Mouse (Mus musculus) neural tube, embryonic 13.5 days (tissue): ENCODE data around the gene Ube2l6. TPM values are rescaled to one million over a fixed set of nuclear protein-coding genes. Genes with fewer than 3 reads are reported as not detected.

Source experiments
- ATAC-seq: fragments of 200-750 bp; cut with Nextera tagmentation; 2 replicates; pipeline ENCODE4 v1.8.0; 2017; ENCODE audit warnings: low read depth, mild to moderate bottlenecking, moderate TSS enrichment, moderate library complexity
- H3K27ac ChIP-seq: fragments of 300-500 bp; sonication (generic); replicated peaks from 2 replicates; pipeline ENCODE4 v1.5.1; 2015; ENCODE audit warnings: moderate library complexity, mild to moderate bottlenecking, inconsistent platforms
- H3K27me3 ChIP-seq: fragments of 300-500 bp; sonication (generic); 2 replicates; pipeline ENCODE4 v1.6.1; 2015; ENCODE audit warnings: mild to moderate bottlenecking, inconsistent platforms
- H3K36me3 ChIP-seq: fragments of 300-500 bp; sonication (generic); 2 replicates; pipeline ENCODE4 v1.6.1; 2015; ENCODE audit warnings: mild to moderate bottlenecking, inconsistent platforms
- H3K4me1 ChIP-seq: fragments of 300-500 bp; sonication (generic); replicated peaks from 2 replicates; pipeline ENCODE4 v1.6.1; 2015; ENCODE audit warnings: inconsistent platforms
- H3K4me2 ChIP-seq: fragments of 300-500 bp; sonication (generic); 2 replicates; pipeline ENCODE4 v1.6.1; 2015; ENCODE audit warnings: inconsistent platforms, mild to moderate bottlenecking, moderate library complexity
- H3K4me3 ChIP-seq: fragments of 300-500 bp; sonication (generic); 2 replicates; pipeline ENCODE4 v1.5.1; 2015; ENCODE audit warnings: mild to moderate bottlenecking, inconsistent platforms
- H3K9ac ChIP-seq: fragments of 300-500 bp; sonication (generic); 2 replicates; pipeline ENCODE4 v1.6.1; 2015; ENCODE audit warnings: moderate library complexity, mild to moderate bottlenecking, inconsistent platforms
- H3K9me3 ChIP-seq: fragments of 300-500 bp; sonication (generic); 2 replicates; pipeline ENCODE4 v1.6.1; 2016; ENCODE audit warnings: inconsistent platforms
- WGBS: fragments of 180-500 bp; shearing (Covaris S2); methylation state at CpG from one replicate; pipeline ENCODE4 v1.1.7; 2015; 5-methylcytosine and 5-hydroxymethylcytosine counted together
- polyA plus RNA-seq: library from polyadenylated mRNA; unstranded; fragments of >200 nt; fragmentation: Nextera tagmentation; extraction: Ambion mirVana; gene quantifications from 2 replicates; pipeline ENCODE4 v1.2.1, GENCODE M21; 2015

Gene Ube2l6
- polyA plus RNA-seq, 1 experiment from 2014 or later, result 18.3 TPM

DNA sequence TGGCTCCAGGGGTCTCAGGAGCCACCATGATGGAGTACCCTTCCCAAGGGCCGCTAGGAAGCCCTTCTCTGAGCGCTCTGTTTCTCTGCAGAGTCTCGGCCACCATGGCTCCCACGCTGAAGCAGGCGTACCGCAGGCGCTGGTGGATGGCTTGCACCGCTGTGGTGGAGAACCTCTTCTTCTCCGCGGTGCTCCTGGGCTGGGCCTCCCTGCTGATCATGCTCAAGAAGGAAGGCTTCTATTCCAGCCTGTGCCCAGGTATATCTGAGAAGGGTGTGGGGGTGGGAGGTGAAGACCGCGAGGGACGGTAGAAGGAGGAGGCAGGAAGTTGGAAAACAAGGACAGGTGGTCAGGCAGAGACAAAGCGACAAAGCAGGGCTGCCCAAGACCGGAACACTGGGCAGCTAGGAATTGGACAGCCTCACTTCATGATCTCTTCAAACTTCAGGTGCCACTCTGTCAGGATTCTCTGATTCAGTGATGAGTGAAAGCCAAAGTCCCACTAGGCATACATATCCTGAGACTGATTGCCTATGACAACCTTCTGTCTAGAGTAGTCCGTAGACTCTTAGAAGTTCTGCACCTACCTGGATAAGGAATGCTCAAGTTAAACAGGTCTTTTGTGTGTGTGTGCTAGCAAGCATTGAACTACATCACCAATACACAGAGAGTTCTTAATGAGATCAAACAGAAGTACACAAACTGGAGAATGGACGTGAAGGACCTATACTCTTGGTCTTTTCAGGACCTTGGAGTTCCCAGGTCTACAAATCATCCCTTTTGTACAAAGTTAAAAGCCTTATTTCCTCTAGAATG lies 42.3 kb downstream of the Ube2l6 start:
- WGBS, result 9% methylated on average over 17 of the region's 17 CpGs
- 0 out of 2 replicates have a peak overlapping the region, but pooled peaks have one; percentile 7 for H3K27ac ChIP-seq
- H3K4me1 ChIP-seq, result peaks cover 24% of the 10 kb centered on the region
- peaks cover 51% of the 10 kb centered on the region for H3K27me3 ChIP-seq
- no peaks in the 10 kb centered on the region for H3K36me3 ChIP-seq
- no peaks in the 10 kb centered on the region for H3K9me3 ChIP-seq
- peak overlapping the region; percentile 94 for H3K4me2 ChIP-seq
- H3K4me3 ChIP-seq, result peak overlapping the region; percentile 49
- ATAC-seq, result peak; percentile 49; the same call in 1 of the 2 replicates
- H3K9ac ChIP-seq, result peak overlapping the region; percentile 67

DNA sequence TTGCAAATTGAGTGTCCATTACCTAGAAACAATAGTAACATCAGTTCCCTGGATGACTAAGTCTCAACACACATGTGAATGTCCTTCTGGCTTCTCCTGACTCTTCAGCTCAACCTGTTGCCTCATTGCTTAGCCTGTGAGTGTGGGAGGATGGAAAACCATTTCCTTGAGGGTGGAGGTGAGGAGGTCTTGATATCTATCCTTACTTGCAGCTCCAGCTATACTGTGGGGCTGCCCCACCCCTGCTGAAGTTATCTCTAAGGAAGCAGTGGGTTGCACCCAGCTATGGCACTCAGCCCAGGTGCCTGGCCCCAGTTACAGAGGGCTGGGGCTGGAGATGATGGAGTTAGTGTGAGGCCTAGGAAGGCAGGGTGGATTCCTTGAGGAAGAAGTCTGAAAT lies 43.3 kb downstream of the Ube2l6 start:
- Histone ChIP-seq H3K27me3 (peaks cover 49% of the 10 kb centered on the region), H3K4me2 (no peak overlapping the region), H3K9ac (no peak overlapping the region), H3K27ac (no peak overlapping the region), H3K9me3 (no peaks in the 10 kb centered on the region), H3K36me3 (no peaks in the 10 kb centered on the region), H3K4me1 (peaks cover 24% of the 10 kb centered on the region), H3K4me3 (no peak overlapping the region)
- ATAC-seq, result no peak

DNA sequence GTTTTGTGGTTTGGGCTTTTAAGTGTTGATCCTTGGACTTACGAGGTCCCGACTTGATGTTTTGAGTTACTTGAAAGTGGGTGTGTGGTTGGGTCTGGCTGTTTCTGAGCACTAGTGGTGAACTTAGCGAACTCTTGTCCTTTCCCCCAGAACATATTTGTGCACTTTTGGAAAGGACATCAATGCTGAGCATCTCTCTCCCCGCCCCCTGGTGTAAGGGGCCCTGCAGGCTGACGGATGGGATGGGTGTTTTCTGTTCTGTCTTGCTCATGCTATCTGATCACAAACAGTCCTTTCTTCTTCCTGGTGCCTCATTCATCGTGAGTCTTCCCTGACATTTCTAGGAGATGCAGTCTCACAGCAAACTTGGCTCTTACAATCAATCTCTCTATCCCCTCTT lies 45.0 kb downstream of the Ube2l6 start:
- H3K27me3 ChIP-seq, result peaks cover 31% of the 10 kb centered on the region
- H3K36me3 ChIP-seq, result no peaks in the 10 kb centered on the region
- no peak overlapping the region for H3K4me3 ChIP-seq
- H3K9ac ChIP-seq, result no peak overlapping the region
- ATAC-seq, result no peak
- H3K27ac ChIP-seq, result no peak overlapping the region
- no peak overlapping the region for H3K4me2 ChIP-seq
- peaks cover 24% of the 10 kb centered on the region for H3K4me1 ChIP-seq
- no peaks in the 10 kb centered on the region for H3K9me3 ChIP-seq
- WGBS, result 88% methylated on average over 6 of the region's 6 CpGs

DNA sequence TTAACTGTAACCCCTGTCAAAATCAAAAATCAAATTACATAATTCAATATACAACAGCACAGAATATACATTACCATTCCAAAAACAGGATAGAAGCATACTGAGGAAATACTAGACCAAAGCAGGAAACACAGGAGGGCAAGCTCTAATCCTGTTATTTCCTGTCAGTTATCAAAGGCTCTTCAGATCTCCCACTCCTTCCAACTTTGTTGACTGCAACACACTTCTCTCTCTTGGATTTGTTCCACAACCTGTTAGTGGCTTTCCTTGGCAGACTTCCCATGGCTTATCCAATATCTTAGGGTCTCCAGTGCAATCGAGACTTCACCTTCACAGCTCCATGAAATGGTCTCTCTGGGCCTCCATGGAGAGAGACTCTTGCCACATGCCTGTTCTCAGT lies 46.6 kb downstream of the Ube2l6 start:
- WGBS, result 92% methylated on average over 1 of the region's 1 CpGs
- Histone ChIP-seq H3K36me3 (no peaks in the 10 kb centered on the region), H3K9me3 (no peaks in the 10 kb centered on the region), H3K27me3 (peaks cover 16% of the 10 kb centered on the region), H3K4me2 (no peak overlapping the region), H3K9ac (no peak overlapping the region), H3K4me3 (no peak overlapping the region), H3K27ac (no peak overlapping the region), H3K4me1 (peaks cover 12% of the 10 kb centered on the region)
- ATAC-seq, result no peak

DNA sequence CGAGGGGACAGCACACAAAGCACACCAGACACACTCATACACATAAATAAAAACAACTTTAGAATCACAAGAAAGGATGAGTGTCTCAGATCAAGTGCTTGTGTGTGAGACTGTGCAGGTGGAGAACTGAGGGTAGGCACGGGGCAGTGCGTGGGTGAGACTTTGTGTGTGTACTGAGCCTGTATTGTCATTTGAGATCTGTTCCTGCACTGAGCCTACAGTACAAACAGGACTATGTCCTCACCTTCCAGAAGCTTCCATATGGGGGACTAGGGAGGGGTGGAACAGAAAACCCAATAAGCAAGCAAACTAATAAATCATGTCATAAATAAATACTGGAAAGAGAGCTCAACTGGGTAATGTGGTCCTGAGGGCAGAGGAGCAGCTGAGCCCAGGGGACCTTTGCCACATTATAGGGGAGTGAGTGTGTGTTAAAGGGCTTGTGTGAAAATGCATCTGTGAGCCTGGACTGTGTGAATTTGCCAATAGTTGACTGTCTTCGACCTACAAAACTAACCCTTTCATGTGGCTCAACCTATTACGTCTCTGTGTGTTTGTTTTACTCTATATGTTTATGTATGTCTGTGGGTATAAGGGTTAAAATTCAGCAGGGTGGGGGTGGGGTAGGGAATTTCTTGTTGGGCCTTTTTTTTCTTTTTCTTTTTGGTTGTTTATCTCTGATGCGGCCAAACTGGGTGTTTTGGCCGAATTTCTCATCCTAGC lies 51.9 kb downstream of the Ube2l6 start:
- no peaks in the 10 kb centered on the region for H3K36me3 ChIP-seq
- no peak overlapping the region for H3K4me3 ChIP-seq
- H3K27me3 ChIP-seq, result no peaks in the 10 kb centered on the region
- no peak overlapping the region for H3K27ac ChIP-seq
- WGBS, result 53% methylated on average over 7 of the region's 7 CpGs
- ATAC-seq, result no peak; the same call in 1 of the 2 replicates
- peak overlapping the region; percentile 37; the same call in 1 of the 2 replicates for H3K4me2 ChIP-seq
- peaks cover 16% of the 10 kb centered on the region for H3K4me1 ChIP-seq
- no peaks in the 10 kb centered on the region for H3K9me3 ChIP-seq
- H3K9ac ChIP-seq, result no peak overlapping the region

DNA sequence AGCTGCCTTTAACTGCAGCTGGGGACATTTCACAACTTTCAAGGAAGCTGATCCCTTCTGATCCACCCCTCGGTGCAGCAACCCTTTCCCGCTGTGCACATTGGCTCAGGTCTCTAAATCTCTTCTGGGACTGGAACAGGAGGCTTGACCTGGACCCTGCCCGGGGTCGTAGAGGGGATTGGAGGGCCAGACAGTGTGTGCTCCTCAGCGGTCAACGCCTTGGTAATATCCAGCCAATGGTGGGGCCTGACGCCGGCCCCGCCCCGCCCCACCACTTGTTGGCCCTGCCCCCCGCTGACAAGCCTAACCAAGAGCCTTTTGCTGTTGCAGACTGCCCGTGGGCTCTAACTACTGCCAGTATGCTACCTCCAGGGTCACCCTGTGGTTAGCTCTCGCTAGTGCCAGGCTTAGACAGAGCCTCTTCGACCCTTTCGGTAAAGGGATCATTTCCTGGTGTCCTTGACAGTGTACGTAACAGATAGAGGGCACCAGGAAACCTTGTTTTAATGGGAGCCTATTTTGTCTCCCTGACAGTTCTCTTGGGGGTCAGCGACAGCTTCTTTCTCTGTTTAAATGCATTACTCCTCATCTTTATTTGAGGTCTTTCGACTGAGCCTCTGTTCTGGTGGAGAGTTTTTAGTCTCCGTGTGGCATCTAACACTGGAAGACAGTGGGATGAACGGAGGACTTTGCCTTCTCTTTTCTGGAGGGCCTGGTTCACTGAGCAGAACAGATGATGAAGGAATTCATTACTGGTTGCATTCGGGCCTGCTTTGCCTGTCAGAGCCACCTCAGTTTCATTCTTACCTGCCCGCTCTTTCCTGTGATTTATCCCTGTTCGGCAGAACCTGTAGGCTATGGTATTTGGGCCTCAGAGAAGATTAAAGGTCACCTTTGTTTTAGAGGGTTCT lies 52.8 kb downstream of the Ube2l6 start:
- peak overlapping the region; percentile 37; the same call in 1 of the 2 replicates for H3K4me2 ChIP-seq
- H3K9ac ChIP-seq, result no peak overlapping the region
- no peaks in the 10 kb centered on the region for H3K9me3 ChIP-seq
- peaks cover 16% of the 10 kb centered on the region for H3K4me1 ChIP-seq
- no peak for ATAC-seq
- 31% methylated on average over 23 of the region's 23 CpGs for WGBS
- H3K27ac ChIP-seq, result no peak overlapping the region
- H3K27me3 ChIP-seq, result no peaks in the 10 kb centered on the region
- H3K4me3 ChIP-seq, result no peak overlapping the region
- H3K36me3 ChIP-seq, result no peaks in the 10 kb centered on the region

DNA sequence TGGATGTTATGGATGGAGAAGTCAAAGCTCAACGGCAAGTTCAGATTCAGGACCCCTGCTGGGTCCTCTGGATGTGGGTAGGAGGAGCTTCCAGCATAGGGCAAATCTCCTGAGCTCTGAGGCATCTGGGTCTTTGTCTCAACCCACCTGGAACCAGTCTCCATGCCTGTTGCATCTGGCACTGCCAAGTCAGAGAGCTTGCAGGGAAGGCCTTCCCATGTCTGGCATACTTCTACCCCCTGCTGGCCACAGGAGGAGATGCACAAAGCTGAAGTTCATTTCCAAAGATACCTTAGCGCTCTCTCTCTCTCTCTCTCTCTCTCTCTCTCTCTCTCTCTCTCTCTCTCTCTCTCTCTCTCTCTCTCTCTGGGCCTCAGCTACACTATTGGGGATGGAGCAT lies 57.1 kb downstream of the Ube2l6 start:
- Histone ChIP-seq H3K27ac (no peak overlapping the region), H3K27me3 (no peaks in the 10 kb centered on the region), H3K4me2 (no peak overlapping the region), H3K4me3 (no peak overlapping the region), H3K9me3 (no peaks in the 10 kb centered on the region), H3K36me3 (no peaks in the 10 kb centered on the region), H3K9ac (no peak overlapping the region), H3K4me1 (peaks cover 9% of the 10 kb centered on the region)
- peak; percentile 76 for ATAC-seq
- 73% methylated on average over 2 of the region's 2 CpGs for WGBS

DNA sequence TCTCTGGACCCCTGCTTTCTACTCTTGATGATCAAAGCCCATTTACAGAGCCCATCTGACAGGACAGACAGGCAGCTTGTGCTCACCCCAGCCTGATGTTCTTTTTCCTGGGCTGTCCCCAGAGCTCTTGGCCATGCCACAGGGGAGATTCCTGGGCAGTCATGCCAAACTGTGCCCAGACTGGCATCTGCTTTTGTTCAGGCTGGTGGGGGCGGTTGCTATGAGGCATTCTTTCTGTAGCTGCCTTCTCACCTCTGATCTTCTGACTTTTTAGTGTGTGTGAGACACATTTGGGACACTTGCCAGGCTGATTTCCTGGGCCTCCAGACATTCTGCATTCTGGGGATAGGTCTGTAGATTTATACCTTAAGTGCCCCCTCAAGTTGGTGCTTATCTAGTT lies 59.9 kb downstream of the Ube2l6 start:
- H3K4me3 ChIP-seq, result no peak overlapping the region
- no peaks in the 10 kb centered on the region for H3K4me1 ChIP-seq
- no peaks in the 10 kb centered on the region for H3K36me3 ChIP-seq
- no peak for ATAC-seq
- no peak overlapping the region for H3K9ac ChIP-seq
- H3K27me3 ChIP-seq, result no peaks in the 10 kb centered on the region
- no peaks in the 10 kb centered on the region for H3K9me3 ChIP-seq
- H3K4me2 ChIP-seq, result no peak overlapping the region
- no peak overlapping the region for H3K27ac ChIP-seq
- 91% methylated on average over 1 of the region's 1 CpGs for WGBS

Other genes starting within 250 kb of the Ube2l6 start
- gene Ctnnd1, start 148.1 kb upstream of the Ube2l6 start, polyA plus RNA-seq, result 40.2 and 46.9 TPM in 2 replicates
- gene Btbd18, start 139.7 kb upstream of the Ube2l6 start, polyA plus RNA-seq, result 0.12 and 0.22 TPM in 2 replicates
- gene Selenoh, start 128.1 kb upstream of the Ube2l6 start, polyA plus RNA-seq, result 166 and 196 TPM in 2 replicates
- not detected in 2 replicates for gene Gm28635, start 120.8 kb upstream of the Ube2l6 start, polyA plus RNA-seq
- gene Med19, start 120.4 kb upstream of the Ube2l6 start, polyA plus RNA-seq, result 50.6 and 54.4 TPM in 2 replicates
- 245 and 252 TPM in 2 replicates for gene Tmx2, start 119.7 kb upstream of the Ube2l6 start, polyA plus RNA-seq
- gene Zdhhc5, start 83.6 kb upstream of the Ube2l6 start, polyA plus RNA-seq, result 17.6 and 19.2 TPM in 2 replicates
- gene Clp1, start 71.5 kb upstream of the Ube2l6 start, polyA plus RNA-seq, result 28.1 and 29.6 TPM in 2 replicates
- gene Ypel4, start 64.8 kb upstream of the Ube2l6 start, polyA plus RNA-seq, result 18.8 and 19.1 TPM in 2 replicates
- gene Gm19426, start 55.2 kb upstream of the Ube2l6 start, polyA plus RNA-seq, result 4.7 and 7.0 TPM in 2 replicates
- gene Serping1, start 23.4 kb upstream of the Ube2l6 start, polyA plus RNA-seq, result 36.2 and 37.0 TPM in 2 replicates
- gene Smtnl1, start 23.8 kb downstream of the Ube2l6 start, polyA plus RNA-seq, result 0.17 TPM in 1 of 2 replicates, not detected in the other
- 52.9 and 56.0 TPM in 2 replicates for gene Timm10, start 28.2 kb downstream of the Ube2l6 start, polyA plus RNA-seq
- gene Slc43a1, start 40.0 kb downstream of the Ube2l6 start, polyA plus RNA-seq, result 2.4 and 3.3 TPM in 2 replicates
- gene Rtn4rl2, start 87.9 kb downstream of the Ube2l6 start, polyA plus RNA-seq, result 6.8 and 7.1 TPM in 2 replicates
- gene Slc43a3, start 137.8 kb downstream of the Ube2l6 start, polyA plus RNA-seq, result 8.6 and 11.2 TPM in 2 replicates
- gene Prg2, start 181.6 kb downstream of the Ube2l6 start, polyA plus RNA-seq, result 0.71 and 1.4 TPM in 2 replicates
- not detected in 2 replicates for gene Prg3, start 189.4 kb downstream of the Ube2l6 start, polyA plus RNA-seq
- 165 and 186 TPM in 2 replicates for gene Ssrp1, start 238.4 kb downstream of the Ube2l6 start, polyA plus RNA-seq
- gene P2rx3, start 238.6 kb downstream of the Ube2l6 start, polyA plus RNA-seq, result 65.1 and 76.0 TPM in 2 replicates
- 22.6 and 23.4 TPM in 2 replicates for gene Tnks1bp1, start 249.2 kb downstream of the Ube2l6 start, polyA plus RNA-seq